28 mouse cellular contexts compared by ENCODE assay signal in genomic region chr16:91097858-91098257, GRCm38 (mm10). TPM values are rescaled to one million over a fixed set of nuclear protein-coding genes. Genes with fewer than 3 reads are reported as not detected.
DNase-seq lines count a peak whose midpoint lies in the region; ATAC-seq lines count a peak whose summit lies in the region.
"Had no signal": no experiment of that assay in that cellular context is flagged by ENCODE, and none has a peak within 500 bp of the region (broad histone marks: within the 10 kb centered on the region; RNA-seq: fewer than 3 reads in every experiment).

No protein-coding gene starts in this region.

- H3K4me1 ChIP-seq in liver, embryonic 12.5 days: no peaks in the 10 kb centered on the region
- no peaks in the 10 kb centered on the region for H3K4me1 ChIP-seq in limb, embryonic 10.5 days
- H3K4me1 ChIP-seq: hindbrain, embryonic 12.5 days had no signal

- ATAC-seq in liver, embryonic 12.5 days: no peak
- ATAC-seq in megakaryocyte, adult 5-6 weeks (ENCODE audit: poor library complexity, severe bottlenecking): peak; percentile 94
- peak; percentile 36; the same call in 1 of the 2 replicates for ATAC-seq in neutrophil, adult 5-6 weeks (ENCODE audit: extremely low read depth, insufficient number of reproducible peaks, low FRiP score, poor library complexity, severe bottlenecking)
- ATAC-seq: forebrain, embryonic 15.5 days; Patski had no signal

- no peak overlapping the region for H3K4me3 ChIP-seq in liver, embryonic 12.5 days
- H3K4me3 ChIP-seq in limb, embryonic 10.5 days: no peak overlapping the region
- H3K4me3 ChIP-seq: embryonic facial prominence, embryonic 10.5 days; embryonic facial prominence, embryonic 13.5 days; erythroblast, embryonic 14.5 days; forebrain, embryonic 12.5 days; forebrain, embryonic 15.5 days; heart, adult 2 months; hindbrain, embryonic 12.5 days; hindbrain, embryonic 15.5 days had no signal

- H3K9ac ChIP-seq in liver, embryonic 12.5 days: no peak overlapping the region
- H3K9ac ChIP-seq: embryonic facial prominence, embryonic 13.5 days; forebrain, embryonic 12.5 days; forebrain, embryonic 15.5 days; hindbrain, embryonic 12.5 days; hindbrain, embryonic 15.5 days had no signal

- no peak overlapping the region for H3K4me2 ChIP-seq in liver, embryonic 12.5 days
- H3K4me2 ChIP-seq: embryonic facial prominence, embryonic 13.5 days; forebrain, embryonic 12.5 days; forebrain, embryonic 15.5 days; heart, embryonic 11.5 days; hindbrain, embryonic 12.5 days; hindbrain, embryonic 15.5 days had no signal

- DNase-seq in liver: peak; percentile 3
- DNase-seq in layer of hippocampus, postnatal 10 days (ENCODE audit: low spot score in 2 of 2): no peak
- DNase-seq in limb, embryonic 10.5 days (ENCODE audit: low spot score): no peak
- DNase-seq: adrenal gland, postnatal 10 days; adrenal gland, postnatal 36 days; B cell, adult 2 months; cerebellum, adult 18-20 months; cerebellum, adult 9-11 months; cerebellum, postnatal 25 days; embryo, embryonic 11 days; gastrocnemius, postnatal 25 days; heart, adult 2 months had no signal

- H3K27me3 ChIP-seq in liver, embryonic 12.5 days (replicated peaks): peaks cover 27% of the 10 kb centered on the region
- no peaks in the 10 kb centered on the region for H3K27me3 ChIP-seq in limb, embryonic 10.5 days (ENCODE audit: low read depth, poor library complexity, severe bottlenecking)

- H3K36me3 ChIP-seq in liver, embryonic 12.5 days: no peaks in the 10 kb centered on the region
- H3K36me3 ChIP-seq in limb, embryonic 10.5 days: no peaks in the 10 kb centered on the region
- H3K36me3 ChIP-seq: embryonic facial prominence, embryonic 10.5 days; embryonic facial prominence, embryonic 13.5 days; forebrain, embryonic 12.5 days; forebrain, embryonic 15.5 days; G1E; hindbrain, embryonic 12.5 days; hindbrain, embryonic 15.5 days had no signal

- H3K27ac ChIP-seq in liver, embryonic 12.5 days: no peak overlapping the region
- H3K27ac ChIP-seq in limb, embryonic 10.5 days: no peak overlapping the region
- H3K27ac ChIP-seq: embryonic facial prominence, embryonic 10.5 days; embryonic facial prominence, embryonic 13.5 days; forebrain, embryonic 12.5 days; forebrain, embryonic 15.5 days; heart, adult 2 months; hindbrain, embryonic 12.5 days; hindbrain, embryonic 15.5 days had no signal

- 73% methylated on average over 11 of the region's 11 CpGs for WGBS in liver, embryonic 12.5 days (ENCODE audit: insufficient replicate concordance)
- 91% methylated on average over 11 of the region's 11 CpGs for WGBS in limb, embryonic 10.5 days

- H3K9me3 ChIP-seq in liver, embryonic 12.5 days (replicated peaks): no peaks in the 10 kb centered on the region
- H3K9me3 ChIP-seq in limb, embryonic 10.5 days (replicated peaks): no peaks in the 10 kb centered on the region
- H3K9me3 ChIP-seq: embryonic facial prominence, embryonic 10.5 days; embryonic facial prominence, embryonic 13.5 days; forebrain, embryonic 12.5 days; forebrain, embryonic 15.5 days; G1E; hindbrain, embryonic 12.5 days; hindbrain, embryonic 15.5 days had no signal

RNA-seq across cellular contexts. Expression of gene 4932438H23Rik, which starts 2.9 kb away (rescaled TPM):
- not detected in 2 replicates for polyA plus RNA-seq in liver, embryonic 12.5 days (2016; fragmentation: Nextera tagmentation; extraction: Ambion mirVana)
- total RNA-seq in megakaryocyte, adult 5-6 weeks (2015): 0.09 TPM in 1 of 2 replicates, not detected in the other
- 0.12 and 0.15 TPM in 2 replicates for total RNA-seq in megakaryocyte, adult 5-6 weeks (2017)
- total RNA-seq in neutrophil, adult 5-6 weeks (2017): 0.23 TPM in 1 of 2 replicates, not detected in the other
- 1 to 10 TPM; 1.3 to 1.4 TPM for total RNA-seq in layer of hippocampus, postnatal 10 days (2021)
- not detected in 2 replicates for polyA plus RNA-seq in limb, embryonic 10.5 days (2016; fragmentation: Nextera tagmentation; extraction: Ambion mirVana)
- total RNA-seq: adrenal gland, postnatal 36 days; CH12.LX; common myeloid progenitor, adult 5-6 weeks; heart, postnatal 25 days had no signal
- polyA plus RNA-seq: embryonic facial prominence, embryonic 10.5 days; embryonic facial prominence, embryonic 13.5 days; erythroblast, embryonic 14.5 days; Patski had no signal

RNA-seq across cellular contexts. Expression of gene Paxbp1, which starts 53.5 kb away (rescaled TPM):
- polyA plus RNA-seq in liver, embryonic 12.5 days (2016; fragmentation: Nextera tagmentation; extraction: Ambion mirVana): 32.8 and 33.8 TPM in 2 replicates
- 71.3 and 81.9 TPM in 2 replicates for total RNA-seq in megakaryocyte, adult 5-6 weeks (2015)
- total RNA-seq in megakaryocyte, adult 5-6 weeks (2017): 68.3 and 79.2 TPM in 2 replicates
- total RNA-seq in neutrophil, adult 5-6 weeks (2017): 134 and 148 TPM in 2 replicates
- total RNA-seq in layer of hippocampus, postnatal 10 days (2021): 10 to 100 TPM; 69.9 to 89.4 TPM
- polyA plus RNA-seq in limb, embryonic 10.5 days (2016; fragmentation: Nextera tagmentation; extraction: Ambion mirVana): 60.0 and 76.1 TPM in 2 replicates
